Mouse (Mus musculus) heart, adult 2 months (tissue): ENCODE results near the gene Xrra1.

Experiments
- CTCF ChIP-seq: fragments of 200-600 bp; IDR thresholded peaks from 2 replicates; pipeline ENCODE4 v1.8.1; 2022; ENCODE audit warnings: antibody characterized with exemption, mild to moderate bottlenecking, moderate library complexity
- EP300 ChIP-seq: fragments of 200-500 bp; IDR thresholded peaks from 2 replicates; pipeline ENCODE4 v1.6.1; 2011; ENCODE audit warnings: low read depth, low read length, control low read depth; ENCODE audit not compliant: insufficient read depth
- POLR2A ChIP-seq: fragments of 200-500 bp; IDR thresholded peaks from 2 replicates; pipeline ENCODE4 v1.6.1; 2011; ENCODE audit warnings: mild to moderate bottlenecking, low read depth, low read length, control low read depth; ENCODE audit not compliant: insufficient read depth

DNA sequence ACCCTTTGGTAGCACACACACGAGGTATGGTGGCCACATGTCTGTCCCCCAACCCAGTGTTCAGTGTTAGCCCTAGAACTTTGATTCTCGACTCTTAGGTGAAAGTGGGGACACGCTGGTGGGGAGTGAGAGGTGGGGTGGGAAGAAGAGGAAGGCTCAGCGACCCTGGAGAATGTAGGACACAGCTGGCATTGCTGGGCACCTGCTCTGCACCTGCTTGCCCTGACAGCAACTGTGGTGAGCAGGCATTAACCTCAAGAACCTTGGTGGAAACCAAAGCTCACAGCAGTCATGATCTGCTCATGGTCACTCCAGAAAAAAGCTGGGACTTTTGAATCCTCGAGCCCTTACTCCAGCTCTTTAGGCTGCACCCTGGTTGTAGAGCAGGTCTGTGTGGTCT, 52.1 kb downstream of the Xrra1 start:
- TF ChIP-seq POLR2A (no peak), CTCF (no peak), EP300 (no peak)
